Mouse (Mus musculus) G1E-ER4 (cell line): ENCODE data around the gene Kcnj15. TPM values are rescaled to one million over a fixed set of nuclear protein-coding genes. Genes with fewer than 3 reads are reported as not detected.

Experiments used
- GATA1 ChIP-seq: IDR thresholded peaks from one replicate; pipeline ENCODE4 v1.8.0; 2012; ENCODE audit warnings: low read length, inconsistent platforms
- polyA plus RNA-seq: library from polyadenylated mRNA; stranded (reverse); fragments of >175 nt; gene quantifications from 2 replicates; pipeline ENCODE4 v1.2.3, GENCODE M21; 2012

Kcnj15 gene
- polyA plus RNA-seq, 1 experiment, result not detected

DNA sequence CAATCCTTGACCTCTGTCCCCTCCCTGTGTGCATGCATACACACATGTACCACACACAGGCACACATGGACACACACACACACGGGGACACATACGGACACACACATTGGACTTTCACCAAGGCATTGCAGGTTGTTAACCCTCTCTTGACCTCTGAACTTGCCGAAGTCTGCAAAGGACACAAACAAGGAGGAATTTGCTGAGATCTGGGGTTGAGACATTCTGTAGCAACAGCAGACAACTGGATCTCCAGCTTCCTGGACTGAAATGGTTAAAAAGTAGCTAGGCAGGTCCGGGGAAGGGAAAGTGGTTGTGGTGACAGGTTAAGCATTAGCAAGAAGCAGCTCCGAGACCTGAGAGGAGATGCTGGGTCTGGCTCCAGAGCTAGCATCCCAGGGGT, 16.7 kb upstream of the Kcnj15 start:
- no peak for TF ChIP-seq GATA1

DNA sequence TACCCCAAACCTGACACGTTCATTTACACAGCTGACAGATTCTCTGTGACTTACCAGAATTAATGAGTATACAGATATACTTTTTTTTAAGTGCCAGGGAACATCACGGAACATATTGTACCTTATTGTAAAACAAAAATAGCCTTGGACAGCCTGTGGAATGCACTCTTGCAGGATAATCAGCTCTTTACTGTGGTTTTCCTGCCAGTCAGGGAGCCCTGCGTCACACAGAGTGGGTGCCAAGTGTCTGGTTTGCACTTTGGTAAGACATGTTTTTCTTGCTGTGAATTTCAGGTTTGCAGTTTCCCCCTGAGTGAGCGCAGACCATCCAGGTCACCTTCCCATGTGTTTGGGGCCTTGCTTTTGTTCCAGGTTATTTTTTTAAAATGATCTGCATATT, 15.8 kb upstream of the Kcnj15 start:
- TF ChIP-seq GATA1, result no peak

DNA sequence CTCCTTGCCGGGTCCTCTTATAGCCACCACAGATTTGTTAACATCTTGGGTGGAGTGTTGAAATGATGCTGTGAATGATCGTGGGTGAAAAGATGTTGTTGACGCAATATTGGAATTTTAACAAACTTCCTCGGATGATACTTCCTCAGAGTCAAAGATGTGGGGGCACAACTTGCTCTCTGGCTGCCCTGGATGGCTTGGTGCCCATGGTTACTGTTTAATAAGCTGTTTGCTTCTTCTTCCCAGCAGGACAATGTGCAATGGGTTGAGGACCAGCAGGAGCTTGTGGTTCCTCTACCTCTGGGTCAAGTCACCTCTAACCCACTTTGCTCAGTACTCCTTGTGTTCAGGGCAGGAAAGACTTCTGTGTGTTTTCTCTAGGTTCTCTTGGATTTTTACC, 15.2 kb upstream of the Kcnj15 start:
- no peak for TF ChIP-seq GATA1

DNA sequence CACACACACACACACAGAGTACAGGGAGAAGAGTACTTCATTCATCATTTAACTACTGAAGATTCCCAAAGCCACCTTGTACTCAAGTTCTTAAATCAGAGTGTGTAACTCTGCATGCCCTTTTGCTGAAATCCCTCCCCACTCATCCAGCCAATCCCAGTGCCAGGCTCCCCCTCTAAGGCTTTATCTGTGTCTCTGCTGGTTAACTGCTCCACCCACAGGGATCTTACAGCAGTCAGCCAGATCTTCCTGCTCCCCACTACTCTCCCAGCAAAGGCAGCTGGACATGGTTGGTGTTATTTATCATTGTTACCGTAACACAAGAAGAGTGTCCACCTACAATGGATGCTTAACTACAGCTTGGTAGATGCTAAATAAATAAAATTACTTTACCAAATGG, 14.0 kb upstream of the Kcnj15 start:
- TF ChIP-seq GATA1, result no peak

DNA sequence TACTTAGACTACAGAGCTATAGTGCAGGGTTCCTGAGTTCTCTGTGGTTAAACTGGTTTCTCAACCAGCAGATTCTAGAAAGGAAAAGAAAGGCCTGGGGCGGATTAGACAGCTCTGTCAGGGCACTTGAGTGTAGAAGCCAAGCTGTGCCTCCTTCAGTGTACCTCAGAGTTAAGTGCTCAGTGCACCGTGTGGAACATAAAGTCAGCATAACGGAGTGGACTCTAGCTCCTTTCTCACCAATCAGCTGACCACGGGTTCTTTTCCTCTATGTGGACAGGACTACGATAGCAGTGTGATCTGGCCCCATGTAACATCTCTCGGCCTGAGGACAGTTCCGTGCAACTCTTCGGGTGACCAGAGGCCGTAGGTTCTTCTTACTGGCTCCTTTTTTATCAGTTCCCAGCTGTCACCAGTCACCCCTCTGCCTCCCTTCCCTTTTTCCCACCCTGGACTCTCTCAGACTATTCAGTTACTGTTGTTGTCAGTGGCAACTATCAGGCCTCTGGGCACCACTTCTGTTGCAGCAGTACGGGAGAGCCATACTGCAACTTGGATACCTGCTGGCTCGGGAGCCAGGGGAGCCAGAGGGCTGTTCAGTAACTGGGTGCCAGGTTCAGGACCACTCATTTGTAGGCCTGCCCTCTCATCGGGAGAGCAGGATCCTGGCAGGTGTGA, 12.6 kb upstream of the Kcnj15 start:
- TF ChIP-seq GATA1, result no peak

DNA sequence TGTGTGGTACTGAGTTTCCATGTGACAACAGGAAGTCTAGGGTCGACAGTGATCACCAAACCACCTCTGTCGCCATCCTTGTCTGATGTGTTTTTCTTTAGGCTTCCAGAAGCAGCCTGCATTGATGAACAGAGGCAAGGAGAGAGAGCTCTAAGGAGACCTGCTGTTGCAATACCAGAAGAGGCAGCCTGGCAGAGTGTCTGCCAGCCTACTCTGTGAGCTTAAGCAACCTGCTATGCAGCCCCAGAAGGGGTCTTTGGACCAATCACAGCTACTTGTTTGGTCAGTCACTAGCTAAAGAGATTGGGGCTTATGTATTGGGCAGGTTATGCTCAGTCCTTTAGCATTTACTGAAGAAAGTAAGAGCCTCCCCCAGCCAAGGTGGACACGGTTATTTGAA, 11.9 kb upstream of the Kcnj15 start:
- TF ChIP-seq GATA1, result no peak

DNA sequence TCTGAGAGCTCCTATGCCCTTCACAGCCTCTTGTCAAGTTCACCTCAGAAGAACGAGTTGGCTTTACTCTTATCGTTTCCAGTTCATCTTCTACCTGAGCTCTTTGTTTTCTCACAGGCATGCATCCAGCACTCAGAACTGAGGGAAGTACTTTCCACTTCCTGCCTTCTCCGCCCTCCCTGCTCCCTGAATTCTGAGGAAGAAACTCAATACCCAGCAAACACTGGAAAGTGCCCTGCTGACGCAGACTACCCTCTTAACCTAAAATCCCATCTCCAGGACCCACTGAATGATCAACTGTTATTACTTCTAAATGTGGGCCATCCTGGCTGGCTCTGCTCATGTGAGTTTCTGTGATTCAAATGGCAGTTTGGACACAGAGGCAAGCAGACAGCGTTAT, 8.7 kb upstream of the Kcnj15 start:
- no peak for TF ChIP-seq GATA1

DNA sequence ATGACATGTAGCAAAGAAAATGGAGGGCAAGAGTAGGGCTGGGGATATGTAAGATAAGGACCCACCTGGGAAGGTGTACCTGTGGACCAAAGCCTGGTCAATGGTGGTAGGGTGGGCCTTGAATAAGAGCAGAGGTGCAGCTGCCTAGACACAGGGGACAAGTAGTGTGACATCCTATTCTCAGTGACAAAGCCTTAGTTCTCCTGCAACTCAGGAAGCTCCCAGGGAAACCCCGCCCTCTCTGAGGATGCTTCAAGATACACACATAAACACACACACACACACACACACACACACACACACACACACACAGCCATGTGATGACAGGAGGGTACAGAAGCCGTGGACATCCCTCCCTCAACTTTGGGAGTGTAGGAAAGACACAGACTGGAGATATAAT, 710 bp upstream of the Kcnj15 start:
- TF ChIP-seq GATA1, result no peak

DNA sequence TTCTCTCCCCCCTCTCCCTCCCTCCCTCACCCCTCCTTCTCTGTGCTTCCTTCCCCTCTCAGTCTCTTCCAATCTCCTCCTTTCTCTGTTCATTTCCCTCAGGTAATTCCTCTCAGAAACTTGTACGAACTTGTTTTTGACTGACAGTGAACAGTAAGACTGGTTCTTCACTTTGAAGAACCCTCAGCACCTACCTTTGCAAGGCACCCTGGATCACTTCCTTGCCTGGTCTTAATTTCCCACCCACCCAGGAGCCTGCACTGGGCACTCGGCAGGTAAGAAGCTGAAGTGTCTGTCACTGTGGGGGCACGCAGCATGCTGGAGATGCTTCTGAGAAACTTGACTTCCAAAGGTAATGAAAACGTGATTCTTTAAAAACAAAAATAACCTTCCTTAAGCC, 742 bp downstream of the Kcnj15 start:
- no peak for TF ChIP-seq GATA1

DNA sequence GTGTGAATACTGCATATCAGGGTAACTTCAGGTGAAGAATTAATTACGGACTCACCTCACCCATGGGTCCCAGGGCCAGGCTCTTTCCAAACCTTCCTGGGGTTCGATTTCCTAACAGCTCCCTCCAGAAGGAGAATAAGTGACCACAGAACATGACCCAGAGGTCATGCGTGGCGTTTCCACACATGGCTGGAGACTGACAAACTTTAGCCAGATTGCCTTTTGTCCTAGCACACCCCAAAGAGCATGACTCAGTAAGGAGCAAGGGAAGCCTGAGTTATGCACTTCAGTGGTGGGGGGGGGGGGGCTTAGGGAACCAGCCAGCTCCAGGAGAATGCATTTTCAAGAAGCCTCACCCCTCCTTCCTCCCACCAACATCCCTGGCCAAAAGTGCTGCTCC, 2.1 kb downstream of the Kcnj15 start:
- no peak for TF ChIP-seq GATA1

DNA sequence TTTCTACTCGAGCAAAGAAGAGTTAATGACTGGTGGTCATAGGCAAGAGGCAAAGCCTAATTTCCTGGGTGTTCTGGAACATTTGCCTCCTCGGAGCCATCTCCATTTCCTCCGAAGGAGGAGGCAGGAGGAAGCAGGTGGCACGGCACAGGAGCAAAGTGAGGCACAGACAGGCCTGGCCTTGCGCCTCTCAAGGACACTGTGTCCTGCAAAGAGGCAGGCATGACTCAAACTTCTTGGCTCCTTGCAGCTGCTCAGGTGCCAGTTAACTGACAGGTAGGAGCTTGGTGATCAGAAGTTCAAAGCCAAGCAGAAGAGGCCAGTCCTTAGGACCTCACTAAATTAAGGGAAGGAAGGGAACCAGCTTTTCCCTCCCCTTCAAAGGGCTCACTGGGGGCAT, 3.3 kb downstream of the Kcnj15 start:
- no peak for TF ChIP-seq GATA1

DNA sequence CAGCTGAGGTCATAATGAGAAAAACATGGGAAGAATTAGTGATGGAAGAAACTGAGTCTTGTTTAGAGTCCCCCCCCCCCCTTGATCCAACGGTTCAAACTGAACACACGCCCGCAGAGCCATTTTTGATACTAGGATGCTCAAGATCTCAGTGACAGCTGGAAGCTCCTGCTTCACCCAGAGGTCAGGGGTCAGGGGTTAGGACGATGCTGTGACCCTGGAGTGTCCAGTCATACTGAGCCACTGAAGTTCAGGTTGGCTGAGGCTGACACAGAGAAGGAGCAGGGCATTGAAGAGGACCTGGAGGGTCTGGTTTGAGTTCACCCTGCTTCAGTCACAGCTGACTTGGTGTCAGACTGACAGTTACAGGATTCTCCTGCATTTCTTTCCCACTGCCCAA, 4.4 kb downstream of the Kcnj15 start:
- TF ChIP-seq GATA1, result no peak

DNA sequence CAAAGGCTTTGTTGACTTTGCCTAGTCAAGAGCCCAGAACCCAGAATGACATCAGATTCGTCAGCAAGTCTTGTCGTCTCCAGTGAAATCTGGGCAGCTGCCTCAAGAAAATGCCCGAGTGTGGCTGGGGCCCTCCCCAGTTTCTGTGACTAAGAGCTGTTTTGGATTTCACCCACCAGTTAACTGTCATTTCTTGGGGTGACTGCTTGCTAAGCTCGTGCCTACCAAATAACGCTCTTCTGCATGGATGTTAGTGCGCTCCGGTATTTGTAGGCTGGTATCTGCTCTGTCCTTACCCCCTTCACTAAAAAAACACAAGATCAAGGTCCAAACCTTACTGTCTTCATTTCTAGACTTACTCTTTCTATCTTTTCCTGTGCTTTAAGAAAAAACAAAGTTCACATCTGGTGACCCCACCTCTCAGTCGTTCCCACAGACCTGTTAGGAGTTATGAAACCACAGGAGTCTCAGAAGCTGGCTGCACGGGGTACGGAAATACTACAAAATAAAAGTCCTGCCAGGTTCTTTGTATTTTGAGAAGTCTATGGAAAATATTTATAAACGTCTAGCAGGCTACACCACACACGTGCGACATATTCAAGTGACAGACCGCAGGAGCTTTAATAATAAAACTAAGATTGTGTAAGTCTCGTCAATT, 5.5 kb downstream of the Kcnj15 start:
- TF ChIP-seq GATA1, result no peak

DNA sequence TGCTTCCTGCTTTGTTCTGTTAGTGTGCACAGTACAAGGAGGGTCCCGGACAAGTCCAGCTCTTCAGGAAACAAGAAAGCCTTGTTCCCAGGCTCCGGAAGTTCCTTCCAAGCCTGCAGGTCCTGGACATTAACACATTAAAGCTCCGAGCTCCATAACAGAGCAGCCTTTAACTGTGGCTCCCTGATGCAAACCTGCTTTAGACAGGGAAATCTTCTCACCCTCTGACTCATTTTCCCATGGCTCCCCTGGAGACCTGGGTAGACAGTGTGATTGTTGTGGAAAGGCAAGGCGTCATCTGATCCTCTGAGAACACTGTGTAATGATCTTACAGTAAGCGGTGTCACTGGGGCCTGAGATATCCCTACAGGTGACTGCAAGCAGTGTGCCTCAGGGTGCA, 7.0 kb downstream of the Kcnj15 start:
- no peak for TF ChIP-seq GATA1

DNA sequence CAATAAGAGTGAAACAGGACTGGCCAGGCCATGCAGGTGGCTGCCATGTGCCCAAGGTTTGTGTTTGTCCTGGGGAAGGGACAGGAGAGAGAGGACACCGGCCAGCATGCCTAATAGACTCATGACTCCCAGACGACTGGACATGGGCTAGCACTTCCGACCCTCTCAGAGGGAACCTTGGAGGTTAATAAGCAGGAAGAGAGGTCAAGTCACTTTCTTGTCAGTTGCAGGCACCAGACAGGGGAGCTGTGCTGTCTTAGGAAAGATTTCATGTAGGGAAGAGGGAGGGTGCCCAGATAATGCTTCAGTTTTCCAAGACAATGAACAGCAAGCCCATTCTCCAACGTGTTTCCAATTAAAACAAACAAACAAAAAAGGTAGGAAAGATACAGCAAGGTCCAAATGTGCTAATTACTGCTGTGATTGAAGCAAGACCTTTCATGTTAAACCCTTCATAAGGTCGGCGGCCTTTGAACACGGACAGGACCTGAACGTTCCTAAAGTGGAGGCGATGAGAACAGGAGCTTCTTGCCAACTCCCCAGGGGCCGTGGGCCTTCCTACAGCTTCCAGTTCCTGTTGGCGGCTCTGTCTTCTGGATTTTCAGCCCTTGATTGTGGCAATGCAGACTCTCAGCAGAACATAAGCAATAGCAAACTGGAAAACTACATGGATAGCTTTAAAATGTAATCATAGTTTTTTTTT, 10.3 kb downstream of the Kcnj15 start:
- TF ChIP-seq GATA1, result no peak

DNA sequence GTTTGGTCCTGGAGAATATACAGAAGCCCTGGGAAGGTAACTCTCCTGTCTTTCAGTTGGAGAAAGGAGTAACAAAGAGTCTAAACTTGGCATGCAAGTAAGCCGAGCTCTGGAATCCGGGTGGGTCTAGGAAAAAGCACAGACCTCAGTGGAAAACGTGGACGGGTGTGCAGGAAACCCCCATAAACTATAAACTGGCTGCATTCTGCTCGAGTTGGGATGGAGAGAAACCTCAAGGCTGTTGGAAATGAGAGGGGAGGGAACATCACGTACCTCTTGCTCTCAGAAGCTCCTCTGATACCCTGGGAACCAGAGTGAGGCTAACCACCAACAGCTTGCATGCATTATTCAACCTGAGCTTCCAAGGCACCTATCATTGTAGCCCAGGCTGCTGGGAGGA, 12.3 kb downstream of the Kcnj15 start:
- TF ChIP-seq GATA1, result no peak

DNA sequence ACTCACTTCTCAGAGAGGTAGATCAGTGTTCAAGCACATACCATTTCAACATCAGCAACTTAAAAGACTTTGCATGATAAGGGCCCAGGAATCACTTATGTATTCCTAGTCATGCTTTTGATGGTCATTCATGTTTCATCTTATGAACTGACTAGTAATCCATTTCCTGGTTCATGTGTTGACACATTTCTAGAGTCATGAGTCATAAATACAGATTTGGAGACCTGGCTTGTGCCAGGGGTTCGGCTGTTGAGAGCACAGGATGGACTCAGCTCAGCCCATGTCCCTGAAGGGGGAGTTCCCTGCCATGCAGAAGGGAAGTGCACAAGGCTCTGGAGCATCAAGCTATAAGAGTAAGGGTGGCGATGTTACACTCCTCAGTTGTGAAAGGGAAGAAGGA, 15.7 kb downstream of the Kcnj15 start:
- TF ChIP-seq GATA1, result no peak
